Mouse (Mus musculus) MEL (cell line): Measurements from ENCODE around the gene Pdia3. TPM values are rescaled to one million over a fixed set of nuclear protein-coding genes. Genes with fewer than 3 reads are reported as not detected.

Experiments
- DNase-seq: peaks from one replicate; pipeline ENCODE4 v3.0.0; 2011; ENCODE audit warnings: low read depth, low spot score
- H3K27ac ChIP-seq: 2 replicates; pipeline ENCODE4 v1.5.1; 2012; ENCODE audit warnings: low read depth, mild to moderate bottlenecking, control low read depth, low read length, moderate library complexity; ENCODE audit not compliant: control insufficient read depth
- H3K27me3 ChIP-seq, 2 experiments: fragments of 150-350 bp in 1 of 2; sonication (generic) in 1 of 2; 2 replicates each; pipeline ENCODE4 v1.6.1; 2012; ENCODE audit warnings: low read length in 2 of 2, mild to moderate bottlenecking in 2 of 2, improper control_type of control experiment in 1 of 2, moderate library complexity in 1 of 2; ENCODE audit not compliant: insufficient read depth in 2 of 2, control insufficient read depth in 1 of 2
- H3K36me3 ChIP-seq, 2 experiments: 2 replicates each; pipeline ENCODE4 v1.6.1; 2012 to 2014; ENCODE audit warnings: low read length in 2 of 2, improper control_type of control experiment in 1 of 2, inconsistent platforms in 1 of 2, mild to moderate bottlenecking in 1 of 2; ENCODE audit not compliant: insufficient read depth in 2 of 2, control insufficient read depth in 1 of 2
- H3K4me1 ChIP-seq, 2 experiments: fragments of 150-350 bp in 1 of 2; sonication (generic) in 1 of 2; 2 replicates each; pipeline ENCODE4 v1.6.1; 2012; ENCODE audit warnings: low read length in 2 of 2, improper control_type of control experiment in 1 of 2, mild to moderate bottlenecking in 1 of 2; ENCODE audit not compliant: insufficient read depth in 2 of 2, control insufficient read depth in 1 of 2
- H3K4me3 ChIP-seq, 2 experiments: fragments of 150-350 bp in 1 of 2; sonication (generic) in 1 of 2; 2 replicates each; pipeline ENCODE4 v1.5.1; 2012; ENCODE audit warnings: low read depth in 2 of 2, low read length in 2 of 2, mild to moderate bottlenecking in 2 of 2, moderate library complexity in 2 of 2, control low read depth in 1 of 2, improper control_type of control experiment in 1 of 2; ENCODE audit not compliant: control insufficient read depth in 1 of 2, insufficient read depth in 1 of 2
- H3K79me2 ChIP-seq: 2 replicates; pipeline ENCODE4 v1.6.1; 2012; ENCODE audit warnings: mild to moderate bottlenecking, low read length, moderate library complexity; ENCODE audit not compliant: control insufficient read depth, poor library complexity, insufficient read depth
- H3K9ac ChIP-seq: 2 replicates; pipeline ENCODE4 v1.6.1; 2012; ENCODE audit warnings: low read depth, mild to moderate bottlenecking, control low read depth, low read length, moderate library complexity; ENCODE audit not compliant: control insufficient read depth, poor library complexity, severe bottlenecking
- H3K9me3 ChIP-seq: fragments of 150-350 bp; sonication (generic); replicated peaks from 2 replicates; pipeline ENCODE4 v1.6.1; 2012; ENCODE audit warnings: mild to moderate bottlenecking, low read length, improper control_type of control experiment, moderate library complexity; ENCODE audit not compliant: insufficient read depth
- BHLHE40 ChIP-seq: IDR thresholded peaks from 2 replicates; pipeline ENCODE4 v1.6.1; 2012; ENCODE audit warnings: low read depth, mild to moderate bottlenecking, inconsistent platforms, low read length, improper control_type of control experiment, borderline replicate concordance
- CHD2 ChIP-seq: IDR thresholded peaks from 2 replicates; pipeline ENCODE4 v1.6.1; 2011; ENCODE audit warnings: low read length, improper control_type of control experiment
- CTCF ChIP-seq, 3 experiments: IDR thresholded peaks in 2 of 3; conservative IDR thresholded peaks in 1 of 3; 2 replicates each; pipeline ENCODE4 v1.5.1; 2011 to 2012; ENCODE audit warnings: low read length in 3 of 3, low read depth in 2 of 3, mild to moderate bottlenecking in 2 of 3, improper control_type of control experiment in 1 of 3, inconsistent platforms in 1 of 3, mixed read lengths in 1 of 3, moderate library complexity in 1 of 3; ENCODE audit not compliant: control insufficient read depth in 1 of 3, insufficient read depth in 1 of 3, poor library complexity in 1 of 3, severe bottlenecking in 1 of 3
- E2F4 ChIP-seq: IDR thresholded peaks from 2 replicates; pipeline ENCODE4 v1.6.1; 2011; ENCODE audit warnings: low read depth, low read length, improper control_type of control experiment, borderline replicate concordance
- ELF1 ChIP-seq: IDR thresholded peaks from 2 replicates; pipeline ENCODE4 v1.6.1; 2014; ENCODE audit warnings: low read depth, mild to moderate bottlenecking, inconsistent platforms, low read length, improper control_type of control experiment, moderate library complexity
- EP300 ChIP-seq, 2 experiments: IDR thresholded peaks; 2 replicates each; pipeline ENCODE4 v1.6.1; 2011; ENCODE audit warnings: improper control_type of control experiment in 2 of 2, low read length in 2 of 2, low read depth in 1 of 2, mild to moderate bottlenecking in 1 of 2
- ETS1 ChIP-seq: IDR thresholded peaks from 2 replicates; pipeline ENCODE4 v1.6.1; 2012; ENCODE audit warnings: low read depth, mild to moderate bottlenecking, inconsistent platforms, low read length, improper control_type of control experiment, moderate library complexity
- GATA1 ChIP-seq: IDR thresholded peaks from 2 replicates; pipeline ENCODE4 v1.6.1; 2011; ENCODE audit warnings: low read depth, low read length, improper control_type of control experiment
- HCFC1 ChIP-seq: IDR thresholded peaks from 2 replicates; pipeline ENCODE4 v1.6.1; 2012; ENCODE audit warnings: low read depth, mild to moderate bottlenecking, inconsistent platforms, low read length, improper control_type of control experiment, moderate library complexity
- JUND ChIP-seq: IDR thresholded peaks from 2 replicates; pipeline ENCODE4 v1.6.1; 2011; ENCODE audit warnings: low read depth, mild to moderate bottlenecking, improper control_type of control experiment, low read length
- KAT2A ChIP-seq: conservative IDR thresholded peaks from 2 replicates; pipeline ENCODE4 v1.6.1; 2012; ENCODE audit warnings: low read depth, low read length, improper control_type of control experiment, inconsistent platforms
- MAZ ChIP-seq: IDR thresholded peaks from 2 replicates; pipeline ENCODE4 v1.6.1; 2012; ENCODE audit warnings: low read depth, mild to moderate bottlenecking, inconsistent platforms, low read length, improper control_type of control experiment
- MXI1 ChIP-seq: IDR thresholded peaks from 2 replicates; pipeline ENCODE4 v1.6.1; 2011; ENCODE audit warnings: mild to moderate bottlenecking, low read depth, low read length, improper control_type of control experiment
- MYB ChIP-seq: IDR thresholded peaks from 2 replicates; pipeline ENCODE4 v1.6.1; 2011; ENCODE audit warnings: mild to moderate bottlenecking, low read depth, low read length, improper control_type of control experiment
- NRF1 ChIP-seq: IDR thresholded peaks from 2 replicates; pipeline ENCODE4 v1.6.1; 2014; ENCODE audit warnings: low read depth, mild to moderate bottlenecking, inconsistent platforms, low read length, improper control_type of control experiment, moderate library complexity; ENCODE audit not compliant: poor library complexity, insufficient read depth, severe bottlenecking
- POLR2A ChIP-seq, 2 experiments: IDR thresholded peaks; 2 replicates each; pipeline ENCODE4 v1.6.1; 2011 to 2012; ENCODE audit warnings: low read length in 2 of 2, mild to moderate bottlenecking in 2 of 2, control low read depth in 1 of 2, improper control_type of control experiment in 1 of 2, low read depth in 1 of 2, moderate library complexity in 1 of 2; ENCODE audit not compliant: control insufficient read depth in 1 of 2, insufficient read depth in 1 of 2, poor library complexity in 1 of 2
- POLR2AphosphoS5 ChIP-seq: IDR thresholded peaks from 2 replicates; pipeline ENCODE4 v1.6.1; 2012; ENCODE audit warnings: low read depth, borderline replicate concordance, mild to moderate bottlenecking, inconsistent platforms, low read length, moderate library complexity, mixed read lengths
- RAD21 ChIP-seq: IDR thresholded peaks from 2 replicates; pipeline ENCODE4 v1.6.1; 2011; ENCODE audit warnings: mild to moderate bottlenecking, low read depth, low read length, improper control_type of control experiment
- RCOR1 ChIP-seq: IDR thresholded peaks from 2 replicates; pipeline ENCODE4 v1.6.1; 2012; ENCODE audit warnings: low read depth, mild to moderate bottlenecking, inconsistent platforms, low read length, improper control_type of control experiment
- SIN3A ChIP-seq: IDR thresholded peaks from 2 replicates; pipeline ENCODE4 v1.6.1; 2012; ENCODE audit warnings: low read length, improper control_type of control experiment, inconsistent platforms
- SMC3 ChIP-seq: IDR thresholded peaks from 2 replicates; pipeline ENCODE4 v1.6.1; 2011; ENCODE audit warnings: low read depth, low read length, improper control_type of control experiment
- TAL1 ChIP-seq: IDR thresholded peaks from 2 replicates; pipeline ENCODE4 v1.6.1; 2012; ENCODE audit warnings: mild to moderate bottlenecking, inconsistent platforms, low read length, moderate library complexity, mixed read lengths
- TCF12 ChIP-seq: IDR thresholded peaks from 2 replicates; pipeline ENCODE4 v1.6.1; 2014; ENCODE audit warnings: low read depth, mild to moderate bottlenecking, inconsistent platforms, low read length, improper control_type of control experiment, moderate library complexity
- USF1 ChIP-seq: IDR thresholded peaks from 2 replicates; pipeline ENCODE4 v1.6.1; 2014; ENCODE audit warnings: low read depth, mild to moderate bottlenecking, inconsistent platforms, low read length, improper control_type of control experiment, moderate library complexity
- USF2 ChIP-seq, 2 experiments: IDR thresholded peaks; 2 replicates each; pipeline ENCODE4 v1.6.1; 2011 to 2012; ENCODE audit warnings: improper control_type of control experiment in 2 of 2, low read length in 2 of 2, borderline replicate concordance in 1 of 2, inconsistent platforms in 1 of 2, low read depth in 1 of 2, mild to moderate bottlenecking in 1 of 2; ENCODE audit not compliant: insufficient read depth in 1 of 2
- ZC3H11A ChIP-seq: IDR thresholded peaks from 2 replicates; pipeline ENCODE4 v1.6.1; 2012; ENCODE audit warnings: low read depth, mild to moderate bottlenecking, inconsistent platforms, low read length, improper control_type of control experiment
- ZKSCAN1 ChIP-seq: IDR thresholded peaks from 2 replicates; pipeline ENCODE4 v1.6.1; 2012; ENCODE audit warnings: low read depth, mild to moderate bottlenecking, inconsistent platforms, low read length, improper control_type of control experiment, moderate library complexity
- polyA plus RNA-seq, 2 experiments: library from polyadenylated mRNA; stranded (reverse) in 1 of 2; unstranded in 1 of 2; fragments of >175 nt in 1 of 2; fragments of >200 nt in 1 of 2; gene quantifications; 2 replicates each; pipeline versions ENCODE4 v1.2.1 to v1.2.4; 2012; ENCODE audit warnings: low replicate concordance in 2 of 2, low read depth in 1 of 2; ENCODE audit not compliant: insufficient read length in 2 of 2, insufficient read depth in 1 of 2, missing spikeins in 1 of 2
- total RNA-seq: library from RNA; depleted of rRNA; stranded (reverse); fragments of 300-350 nt; gene quantifications from 2 replicates; pipeline ENCODE4 v1.2.3, GENCODE M21; 2012

The Pdia3 gene
- total and polyA plus RNA-seq, 3 experiments: 70.7 to 473 (median 471) TPM

DNA sequence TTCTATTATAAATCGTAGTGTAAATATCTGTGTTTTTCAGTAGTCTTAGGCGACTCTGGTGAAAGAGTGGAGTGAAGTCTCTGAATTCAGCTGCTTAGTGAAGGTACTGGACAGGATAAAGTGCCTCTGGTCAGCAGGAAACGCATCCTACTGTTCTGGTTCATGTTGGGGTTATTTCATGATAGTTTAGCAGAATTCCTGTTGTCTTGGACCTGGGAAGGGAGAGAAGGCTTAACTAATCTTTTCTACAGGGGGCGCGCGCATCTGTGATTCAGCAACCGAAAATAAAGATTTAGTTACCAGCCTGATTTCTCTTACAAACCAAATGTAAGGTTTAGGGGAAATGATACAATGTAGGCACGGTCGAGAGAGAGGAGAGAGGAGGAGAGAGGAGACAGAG, 34.6 kb downstream of the Pdia3 start:
- H3K79me2 ChIP-seq: peaks cover 19% of the 10 kb centered on the region
- DNase-seq: peak; percentile 71
- TF ChIP-seq USF1: no peak
- no peak for TF ChIP-seq EP300 (IDR thresholded peaks at IDR 0.05; ENCODE audit: low read depth in 1 of 2, low read length in 2 of 2)
- TF ChIP-seq RAD21: peak; percentile 18; the same call in 1 of the 2 replicates
- TF ChIP-seq ZKSCAN1: no peak
- no peak for TF ChIP-seq KAT2A
- TF ChIP-seq ETS1: no peak
- TF ChIP-seq JUND: no peak
- TF ChIP-seq MAZ: 0 out of 2 replicates have a peak, but pooled peaks have one; percentile 23
- peak in 1 of 3 experiments; percentile 42; a peak in 2 of 6 replicates for TF ChIP-seq CTCF (IDR thresholded peaks at IDR 0.05 in 2 of 3, conservative IDR thresholded peaks at IDR 0.05 in 1 of 3; ENCODE audit: control insufficient read depth in 1 of 3, insufficient read depth in 1 of 3, low read depth in 2 of 3, low read length in 3 of 3, poor library complexity in 1 of 3, severe bottlenecking in 1 of 3)
- 0 out of 2 replicates have a peak, but pooled peaks have one; percentile 17 for TF ChIP-seq SMC3
- no peak for TF ChIP-seq NRF1
- peak; percentile 82 for TF ChIP-seq RCOR1
- peaks cover 18 to 39% of the 10 kb centered on the region in 2 experiments for H3K4me1 ChIP-seq
- peaks cover 0 to 30% of the 10 kb centered on the region in 2 experiments; a peak in 2 of 4 replicates for H3K36me3 ChIP-seq
- H3K27me3 ChIP-seq: no peaks in the 10 kb centered on the region
- H3K9ac ChIP-seq: peak overlapping the region; percentile 62
- no peaks in the 10 kb centered on the region for H3K9me3 ChIP-seq
- H3K27ac ChIP-seq: peak overlapping the region; percentile 90
- H3K4me3 ChIP-seq: peak overlapping the region; percentile 49 to 65

DNA sequence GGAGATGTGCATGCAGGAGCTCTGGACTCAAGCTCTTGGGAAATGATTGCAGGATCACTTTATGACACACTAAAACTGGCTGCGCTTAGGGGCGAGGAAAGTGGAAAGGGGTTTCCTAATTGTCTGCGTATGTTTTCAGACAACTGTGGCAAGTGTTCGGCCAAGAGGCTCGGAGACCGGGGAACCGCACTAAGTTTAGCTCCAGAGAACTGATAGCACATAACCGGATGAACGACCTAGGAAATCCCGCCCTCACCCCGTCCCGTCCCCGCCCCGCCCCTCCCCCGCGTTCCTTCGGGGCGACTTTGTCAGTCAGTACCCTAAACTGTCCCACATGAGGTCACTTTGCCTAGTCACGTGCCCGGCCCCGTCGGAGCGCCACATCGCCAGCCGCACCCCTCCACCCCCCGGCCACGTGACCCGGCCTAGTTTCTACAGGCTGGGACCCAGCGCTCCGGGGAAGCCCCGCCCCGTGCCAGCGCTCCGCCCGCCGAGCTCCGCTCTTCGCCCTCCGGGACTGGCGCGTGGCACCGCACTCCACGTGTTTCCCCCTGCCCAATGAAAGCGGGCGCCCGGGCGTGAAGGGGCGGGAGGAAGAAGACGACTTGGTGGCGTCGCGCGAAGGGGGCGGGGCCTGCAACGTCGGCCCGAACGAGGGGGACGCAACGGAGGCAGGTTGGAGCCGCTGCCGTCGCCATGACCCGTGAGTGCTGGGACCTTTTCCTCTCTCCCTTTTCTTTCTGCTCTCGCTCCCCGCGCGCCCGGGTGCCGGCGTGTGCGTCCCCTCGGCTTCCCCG, 35.4 kb downstream of the Pdia3 start, which contains the start of gene Serf2:
Gene Serf2, plus strand, starts transcription at position 457 of the 797 bp plus-strand sequence.
- Histone ChIP-seq H3K27ac (peak within 1 kb of the TSS; percentile 90), H3K27me3 (no peaks in the 10 kb centered on the region), H3K4me1 (peaks cover 18 to 39% of the 10 kb centered on the region in 2 experiments), H3K9ac (peak within 1 kb of the TSS; percentile 84), H3K79me2 (peaks cover 19% of the 10 kb centered on the region), H3K36me3 (peaks cover 0 to 30% of the 10 kb centered on the region in 2 experiments; a peak in 2 of 4 replicates), H3K9me3 (no peaks in the 10 kb centered on the region), H3K4me3 (peak within 1 kb of the TSS; percentile 82 to 89)
- DNase-seq: peak; percentile 99
- TF ChIP-seq E2F4 (no peak), POLR2AphosphoS5 (no peak), SIN3A (peak; percentile 39; the same call in 1 of the 2 replicates), KAT2A (no peak; the same call in 1 of the 2 replicates), CHD2 (no peak), ELF1 (0 out of 2 replicates have a peak, but pooled peaks have one; percentile 10), ETS1 (peak; percentile 86), ZC3H11A (no peak), GATA1 (no peak), USF1 (peak; percentile 99), MXI1 (peak; percentile 93), POLR2A (IDR thresholded peaks at IDR 0.05; ENCODE audit: control insufficient read depth in 1 of 2, insufficient read depth in 1 of 2, low read depth in 1 of 2, low read length in 2 of 2, poor library complexity in 1 of 2) (peak; percentile 90 to 91), CTCF (IDR thresholded peaks at IDR 0.05 in 2 of 3, conservative IDR thresholded peaks at IDR 0.05 in 1 of 3; ENCODE audit: control insufficient read depth in 1 of 3, insufficient read depth in 1 of 3, low read depth in 2 of 3, low read length in 3 of 3, poor library complexity in 1 of 3, severe bottlenecking in 1 of 3) (no peak), RCOR1 (no peak), TCF12 (0 out of 2 replicates have a peak, but pooled peaks have one; percentile 16), SMC3 (no peak), MYB (no peak), USF2 (IDR thresholded peaks at IDR 0.05; ENCODE audit: borderline replicate concordance in 1 of 2, insufficient read depth in 1 of 2, low read depth in 1 of 2, low read length in 2 of 2) (peak; percentile 89 to 97), BHLHE40 (peak; percentile 97), MAZ (no peak), HCFC1 (peak; percentile 73), TAL1 (no peak)
